Mouse (Mus musculus) neural tube, postnatal 0 days (tissue): Measurements from ENCODE around the gene Mrpl47. TPM values are rescaled to one million over a fixed set of nuclear protein-coding genes. Genes with fewer than 3 reads are reported as not detected.

Experiments used
- polyA plus RNA-seq: library from polyadenylated mRNA; unstranded; fragments of >200 nt; fragmentation: Nextera tagmentation; extraction: Ambion mirVana; gene quantifications from 2 replicates; pipeline ENCODE4 v1.2.1, GENCODE M21; 2015

The Mrpl47 gene
- 30.3 and 31.6 TPM in 2 replicates for polyA plus RNA-seq

DNA sequence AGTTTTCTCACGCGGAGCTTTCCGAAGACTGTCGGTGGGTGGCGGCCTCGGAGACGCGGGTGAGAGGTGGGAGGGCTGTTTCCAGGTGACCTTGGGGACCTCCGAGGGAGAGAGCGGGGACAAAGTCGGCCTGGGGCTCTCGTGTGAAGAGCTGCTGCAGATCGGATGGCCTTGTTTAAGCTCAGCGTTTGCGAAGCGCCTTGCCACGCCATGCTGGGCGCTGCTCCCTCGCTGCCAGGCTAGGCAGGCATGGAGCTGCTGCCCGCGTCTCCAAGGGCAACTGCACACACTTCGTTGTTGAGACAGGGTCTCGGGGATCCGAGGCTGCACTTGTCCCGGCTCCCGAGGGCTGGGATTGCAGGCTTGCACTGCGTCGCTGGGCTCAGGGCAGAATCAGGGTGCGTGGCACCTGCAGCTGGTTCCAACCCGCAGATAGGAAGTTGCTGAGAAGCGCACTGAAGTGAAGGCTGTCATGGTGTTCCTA, at the start of gene Mrpl47:
Mrpl47 (minus strand) TSS at position 434 of the 484 bp plus-strand sequence.

DNA sequence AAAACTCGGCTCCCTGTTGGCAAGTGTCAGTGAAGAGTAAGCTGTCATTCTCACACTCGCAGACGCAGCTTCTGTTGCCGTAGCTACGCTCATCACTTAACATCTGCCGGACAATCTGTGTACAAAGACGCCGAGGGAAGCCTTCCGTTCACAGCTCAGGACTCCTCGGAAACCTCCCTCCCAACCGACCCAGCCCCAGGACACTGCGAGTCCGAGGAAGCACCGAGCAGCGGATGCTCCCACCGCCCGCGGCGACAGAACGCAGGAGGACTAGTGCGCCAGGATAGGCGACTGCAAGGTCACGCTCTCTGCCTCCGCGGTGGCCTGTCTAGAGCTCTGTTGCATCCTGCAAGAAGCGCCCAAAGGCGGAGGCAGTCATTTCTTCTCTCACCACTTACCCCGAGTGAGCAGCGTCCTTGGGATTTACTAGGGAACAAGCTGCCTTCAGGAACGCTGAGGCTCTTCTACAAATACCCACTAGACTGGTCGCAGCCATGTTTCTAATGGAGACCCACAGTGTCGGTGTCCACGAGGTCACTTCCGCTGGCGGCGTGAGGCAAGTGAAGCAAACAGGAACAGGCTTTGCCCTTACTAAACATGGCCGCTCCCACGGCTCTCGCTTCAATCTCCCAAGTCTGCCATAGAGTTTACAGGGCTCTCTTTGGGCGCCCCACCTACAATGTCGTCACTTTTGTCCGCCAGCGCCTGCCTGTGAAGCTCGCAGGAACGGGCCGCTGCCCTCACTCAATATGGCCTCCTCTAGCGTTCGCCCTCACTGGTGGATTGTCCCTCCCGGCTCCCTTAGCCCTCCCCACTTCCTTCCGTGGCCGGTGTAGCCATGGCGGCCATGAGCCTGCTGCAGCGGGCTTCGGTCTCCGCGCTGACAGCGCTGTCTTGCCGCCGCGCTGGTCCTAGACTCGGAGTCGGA, 897 bp downstream of the Mrpl47 start, which contains the start of gene Ndufb5:
Ndufb5 (plus strand) TSS at position 747 of the 928 bp plus-strand sequence.

DNA sequence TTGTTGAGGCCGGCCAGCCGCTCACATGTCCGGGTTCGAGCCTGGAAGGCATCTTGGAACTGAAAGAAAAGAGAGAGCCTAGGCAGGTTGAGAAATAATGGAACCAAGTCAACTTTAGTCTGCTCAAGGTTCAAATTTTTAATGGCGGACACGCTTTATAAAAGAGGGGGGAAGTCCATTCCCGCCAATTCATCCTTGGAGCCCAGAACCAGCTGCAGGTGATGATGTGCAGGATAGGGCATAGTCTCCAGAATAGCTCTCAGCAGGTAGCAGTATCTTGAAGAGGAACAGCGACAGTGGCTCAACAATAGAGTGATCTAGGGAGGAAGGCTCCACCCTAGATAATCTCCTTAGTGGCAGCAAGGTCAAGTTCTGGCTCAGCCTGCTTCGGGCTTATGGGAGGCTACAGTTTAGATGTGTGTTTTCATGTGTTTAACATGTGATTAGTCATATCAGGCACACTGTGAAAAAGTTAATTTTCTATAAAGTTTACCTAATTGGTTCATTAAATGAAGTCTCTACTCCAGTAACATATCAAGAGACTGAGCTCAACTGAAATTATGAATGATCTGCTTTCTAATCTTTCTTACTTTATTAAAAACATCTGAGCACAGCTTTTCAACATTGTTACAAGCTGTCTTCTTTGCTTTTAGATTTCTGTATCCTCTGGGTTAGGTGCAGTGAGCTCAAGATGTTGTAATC, 31.6 kb downstream of the Mrpl47 start, which contains the start of gene Actl6a:
Actl6a (plus strand) TSS at position 652 of the 702 bp plus-strand sequence.

Other genes starting within 250 kb of the Mrpl47 start
- gene Kcnmb3, start 245.4 kb downstream of the Mrpl47 start, polyA plus RNA-seq: not detected in 2 replicates
- gene Zfp639, start 227.3 kb downstream of the Mrpl47 start, polyA plus RNA-seq: 32.2 and 38.0 TPM in 2 replicates
- gene Mfn1, start 208.1 kb downstream of the Mrpl47 start, polyA plus RNA-seq: 40.7 and 43.4 TPM in 2 replicates
- 129 and 131 TPM in 2 replicates for gene Gnb4, start 121.0 kb downstream of the Mrpl47 start, polyA plus RNA-seq
- gene Actl6a, start 31.3 kb downstream of the Mrpl47 start, polyA plus RNA-seq: 34.6 and 41.3 TPM in 2 replicates
- gene Ndufb5, start 615 bp downstream of the Mrpl47 start, polyA plus RNA-seq: 423 and 448 TPM in 2 replicates
- gene Usp13, start 79.9 kb upstream of the Mrpl47 start, polyA plus RNA-seq: 15.1 and 17.3 TPM in 2 replicates